Mouse (Mus musculus) duodenum, adult 2 months (tissue): Measurements from ENCODE around the gene Gm10392. TPM values are rescaled to one million over a fixed set of nuclear protein-coding genes. Genes with fewer than 3 reads are reported as not detected.

ENCODE experiments used
- polyA plus RNA-seq: library from polyadenylated mRNA; depleted of rRNA; stranded (reverse); fragments of >200 nt; gene quantifications from 2 replicates; pipeline ENCODE4 v1.2.3, GENCODE M21; 2012; ENCODE audit warnings: low replicate concordance; rRNA removed

Gene Gm10392
- not detected in 2 replicates for polyA plus RNA-seq

DNA sequence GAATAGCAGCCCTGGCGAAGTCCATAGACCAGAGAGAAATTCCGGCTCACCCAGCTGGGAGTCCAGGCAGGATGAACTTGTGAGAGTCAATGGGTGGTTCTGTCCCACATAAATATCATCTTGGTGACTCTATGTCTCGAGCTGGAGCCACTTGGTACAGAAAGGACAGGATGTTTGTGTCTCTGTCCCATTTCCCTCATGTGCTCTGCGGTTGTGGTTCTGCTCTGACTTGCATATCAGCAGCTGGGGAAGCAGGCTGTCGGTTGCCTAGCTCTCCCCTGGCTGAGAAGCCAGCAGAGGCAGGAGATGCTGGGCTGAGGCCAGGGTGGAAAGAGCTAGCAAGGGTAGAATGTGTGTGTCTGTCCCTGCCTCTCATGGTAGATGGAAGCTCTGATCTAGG, at the start of gene Gm10392:
TSS of gene Gm10392 (minus strand) at position 156 of the 400 bp plus-strand sequence.

DNA sequence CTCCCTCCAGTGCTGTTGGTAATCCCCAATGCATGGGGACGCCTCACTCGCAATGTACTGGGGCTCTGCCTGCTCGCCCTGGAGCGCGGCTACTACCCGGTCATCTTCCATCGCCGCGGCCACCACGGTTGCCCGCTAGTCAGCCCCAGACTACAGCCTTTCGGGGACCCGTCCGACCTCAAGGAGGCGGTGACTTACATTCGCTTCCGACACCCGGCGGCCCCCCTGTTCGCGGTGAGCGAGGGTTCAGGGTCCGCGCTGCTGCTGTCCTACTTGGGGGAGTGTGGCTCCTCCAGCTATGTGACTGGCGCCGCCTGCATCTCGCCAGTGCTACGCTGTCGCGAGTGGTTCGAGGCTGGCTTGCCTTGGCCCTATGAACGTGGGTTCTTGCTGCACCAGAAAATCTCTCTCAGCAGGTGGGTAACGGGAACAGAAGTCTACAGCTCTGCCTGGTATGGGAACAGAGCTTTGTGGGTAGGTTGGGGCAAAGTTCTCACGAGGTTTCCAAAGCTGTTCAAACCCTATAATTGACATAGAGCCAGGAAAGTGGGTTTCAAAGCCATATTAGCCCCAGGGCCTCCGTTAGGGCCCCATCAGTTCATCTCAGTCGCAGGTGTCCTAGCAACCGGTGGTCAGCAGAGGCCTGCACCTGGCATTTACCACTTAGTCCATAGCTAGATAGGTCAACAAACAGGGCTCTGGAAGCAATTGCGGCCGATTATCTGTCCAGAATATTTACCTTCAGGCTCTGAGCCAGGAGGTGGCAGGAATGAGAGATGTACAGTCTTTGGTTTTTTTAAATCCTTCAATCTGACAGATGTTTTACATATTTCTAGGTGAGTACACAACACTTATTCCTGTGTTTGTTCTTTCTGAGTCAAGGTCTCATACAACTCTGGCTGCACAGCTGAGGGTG, 3.1 kb downstream of the Gm10392 start, which contains the start of gene Trp53i13:
TSS of gene Trp53i13 (minus strand) at position 344 of the 916 bp plus-strand sequence.

DNA sequence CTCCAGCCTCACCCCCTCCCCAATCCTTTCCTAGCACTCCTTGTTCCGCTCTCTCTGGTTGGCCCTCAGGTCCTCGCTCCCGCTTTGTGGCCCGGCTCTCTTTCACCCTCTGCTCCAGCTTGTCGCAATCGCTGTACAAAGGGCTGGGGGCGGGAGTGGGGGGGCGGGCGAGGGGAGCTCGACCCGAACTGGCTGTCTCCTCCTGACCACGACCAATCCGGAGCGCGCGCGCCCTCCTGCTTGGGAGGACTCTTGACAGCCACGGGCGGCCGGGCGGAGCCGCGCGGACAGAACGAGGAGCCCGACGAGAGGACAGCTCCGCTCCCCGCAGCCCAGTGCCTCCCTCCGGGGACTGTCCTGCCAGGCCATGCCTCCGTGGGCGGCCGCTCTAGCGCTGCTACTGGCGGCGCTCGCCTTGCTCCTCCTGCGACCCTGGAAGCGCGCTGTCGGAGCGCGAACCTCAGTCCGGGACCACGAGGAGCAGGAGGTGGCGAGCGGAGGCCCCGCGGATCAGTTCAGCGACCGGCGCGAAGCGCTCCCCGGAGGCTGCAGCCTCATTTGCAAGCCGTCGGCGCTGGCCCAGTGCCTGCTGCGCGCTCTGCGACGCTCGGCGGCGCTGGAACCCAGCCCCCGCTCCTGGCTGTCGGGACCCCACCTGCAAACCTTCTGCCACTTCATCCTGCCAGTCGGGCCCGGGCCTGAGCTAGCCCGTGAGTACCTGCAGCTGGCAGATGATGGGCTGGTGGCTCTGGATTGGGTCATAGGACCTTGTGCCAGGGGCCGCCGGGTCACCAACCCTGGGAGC, 4.0 kb downstream of the Gm10392 start, which contains the start of gene Abhd15:
TSS of gene Abhd15 (plus strand) at position 290 of the 805 bp plus-strand sequence.

DNA sequence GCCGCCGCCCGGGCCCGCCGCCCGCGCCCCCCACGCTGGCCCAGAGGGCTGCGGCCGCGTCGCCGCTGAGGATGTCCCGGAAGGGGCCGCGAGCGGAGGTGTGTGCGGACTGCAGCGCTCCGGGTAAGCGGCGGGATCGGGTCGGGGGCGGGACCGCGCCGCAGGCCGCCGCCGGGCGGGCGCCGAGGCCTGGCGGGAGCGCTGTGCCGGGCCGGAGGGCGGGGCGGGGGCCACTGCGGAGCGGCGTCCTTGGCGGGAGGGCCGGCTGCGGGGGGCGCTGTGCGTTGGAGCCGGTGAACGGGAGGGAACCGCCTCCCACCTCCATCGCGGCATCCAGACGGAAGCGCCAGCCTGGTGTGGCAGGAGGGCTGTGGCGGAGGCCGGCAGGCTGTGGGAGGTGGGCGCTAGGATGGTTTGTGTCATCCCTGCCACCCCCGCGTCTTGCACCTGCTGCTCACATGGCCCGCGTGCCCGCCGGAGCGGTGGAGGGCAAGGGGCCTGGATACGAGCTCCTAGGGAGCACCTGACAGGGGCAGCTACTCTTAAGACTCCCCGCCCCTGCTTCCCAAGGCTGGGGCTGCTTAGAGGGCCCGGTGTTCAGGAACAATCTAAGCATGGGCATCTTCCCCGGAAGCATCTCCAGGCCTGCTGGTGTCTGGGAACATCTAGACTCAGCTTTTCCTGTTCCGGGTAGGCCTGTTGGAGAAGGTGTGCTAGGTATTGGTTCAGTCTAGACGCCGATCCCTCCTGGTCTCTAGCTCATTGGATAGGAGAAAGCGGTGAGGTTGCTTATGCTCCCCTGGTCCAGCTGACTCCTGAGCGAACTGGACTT, 25.3 kb downstream of the Gm10392 start, which contains the start of gene Git1:
TSS of gene Git1 (plus strand) at position 51 of the 832 bp plus-strand sequence.

DNA sequence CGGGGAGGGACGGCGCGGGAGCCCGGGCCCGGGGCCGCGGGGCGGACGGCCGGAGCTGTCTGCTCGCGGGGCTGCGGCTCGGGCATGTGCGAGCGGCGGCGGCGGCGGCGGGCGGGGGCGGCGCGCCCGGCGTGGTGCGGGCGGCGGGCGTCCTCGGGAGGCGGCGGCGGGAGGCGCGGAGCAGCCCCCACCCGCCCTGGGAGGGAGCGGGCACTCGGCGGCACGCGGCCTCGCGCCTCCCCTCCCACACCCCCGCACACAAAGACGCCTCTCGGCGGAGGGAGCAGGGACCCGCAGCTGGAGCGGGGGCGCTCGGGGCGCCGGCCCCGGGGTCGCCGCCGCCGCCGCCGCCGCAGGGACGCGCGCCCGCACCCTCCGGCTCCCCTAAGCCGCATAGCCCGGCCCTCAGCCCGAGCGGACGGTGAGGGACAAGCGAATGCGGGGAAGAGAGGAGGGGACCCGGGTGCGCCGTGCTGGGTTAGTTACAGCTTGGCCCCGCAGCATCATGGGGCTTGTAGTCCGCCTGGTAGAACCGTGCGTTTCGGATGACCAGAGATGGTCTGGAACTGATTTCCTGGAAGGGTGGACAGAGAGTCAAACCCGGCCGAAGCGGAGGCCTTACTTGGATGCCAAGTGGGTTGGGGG, 29.3 kb downstream of the Gm10392 start, which contains the start of gene Ankrd13b:
TSS of gene Ankrd13b (minus strand) at position 88 of the 645 bp plus-strand sequence.

Other genes starting within 250 kb of the Gm10392 start
- 0.31 and 1.5 TPM in 2 replicates for gene Coro6, start 56.8 kb downstream of the Gm10392 start, polyA plus RNA-seq
- 15.3 and 23.8 TPM in 2 replicates for gene Ankrd13b, start 29.5 kb downstream of the Gm10392 start, polyA plus RNA-seq
- 76.1 and 101 TPM in 2 replicates for gene Git1, start 25.6 kb downstream of the Gm10392 start, polyA plus RNA-seq
- gene Abhd15, start 4.1 kb downstream of the Gm10392 start, polyA plus RNA-seq, result 2.6 and 5.3 TPM in 2 replicates
- gene Trp53i13, start 3.2 kb downstream of the Gm10392 start, polyA plus RNA-seq, result 27.2 and 67.7 TPM in 2 replicates
- 0.78 and 0.92 TPM in 2 replicates for gene Taok1, start 88.6 kb upstream of the Gm10392 start, polyA plus RNA-seq
- gene Nufip2, start 167.0 kb upstream of the Gm10392 start, polyA plus RNA-seq, result 6.3 and 10.8 TPM in 2 replicates
- not detected in 2 replicates for gene Cryba1, start 206.1 kb upstream of the Gm10392 start, polyA plus RNA-seq
- gene Myo18a, start 244.0 kb upstream of the Gm10392 start, polyA plus RNA-seq, result 106 and 148 TPM in 2 replicates